Mouse (Mus musculus): ENCODE measurements around the gene Cpne6. TPM values are rescaled to one million over a fixed set of nuclear protein-coding genes. Genes with fewer than 3 reads are reported as not detected.

The Cpne6 gene
- total RNA-seq (2017): not detected in 2 replicates

DNA sequence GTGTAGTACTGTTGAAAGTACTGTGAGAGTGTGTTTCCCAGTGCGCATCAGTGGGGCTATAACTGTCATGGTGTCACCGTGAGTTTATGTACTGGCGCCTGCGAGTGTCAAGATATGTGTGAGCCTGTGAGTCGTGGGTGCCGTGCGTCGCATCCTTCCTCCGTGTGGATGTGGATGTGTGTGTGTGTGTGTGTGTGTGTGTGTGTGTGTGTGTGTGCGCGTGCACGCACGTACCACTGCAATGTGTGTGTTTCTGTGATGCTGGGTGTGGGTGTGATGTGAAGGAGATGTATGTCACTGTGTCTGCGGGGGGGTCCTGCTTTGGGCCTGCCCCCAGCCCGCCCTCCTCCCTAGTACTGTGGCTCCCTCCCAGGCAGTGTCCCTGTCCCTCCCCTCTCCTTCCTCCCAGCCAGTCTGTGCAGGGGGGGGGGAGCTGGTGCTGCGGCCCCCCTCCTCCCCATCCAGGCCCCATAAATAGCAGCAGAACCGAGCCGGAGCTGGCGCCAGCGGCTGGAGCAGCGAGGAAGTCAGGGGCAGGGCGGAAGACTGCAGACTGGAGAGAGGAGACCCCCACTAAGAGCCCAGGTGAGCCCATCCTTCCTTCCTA is at the start of gene Cpne6:
Cpne6 (plus strand) TSS at position 321 of the 607 bp plus-strand sequence.
- ATAC-seq (ENCODE audit: extremely low read depth, insufficient number of reproducible peaks, low FRiP score, poor library complexity, severe bottlenecking): no peak

DNA sequence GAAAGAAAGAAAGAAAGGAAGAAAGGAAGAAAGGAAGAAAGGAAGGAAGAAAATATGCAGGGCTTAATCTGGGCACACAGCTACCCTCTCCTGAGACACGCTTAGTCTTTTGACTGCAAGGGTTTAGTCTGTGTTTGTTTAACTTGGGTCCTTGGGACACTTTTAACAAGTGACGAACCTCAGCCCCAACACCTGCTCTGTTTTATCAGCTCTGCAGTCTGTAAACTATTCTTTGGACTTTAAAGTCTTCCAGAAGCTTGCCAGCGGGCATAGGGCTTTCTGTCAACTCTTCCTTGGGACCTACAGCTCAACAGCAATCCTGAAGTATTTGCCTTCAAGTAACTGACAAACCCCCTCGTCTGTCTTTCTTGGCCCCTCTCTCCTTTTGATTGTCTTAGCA is 48.5 kb upstream of the Cpne6 start:
- no peak for ATAC-seq (ENCODE audit: extremely low read depth, insufficient number of reproducible peaks, low FRiP score, poor library complexity, severe bottlenecking)

DNA sequence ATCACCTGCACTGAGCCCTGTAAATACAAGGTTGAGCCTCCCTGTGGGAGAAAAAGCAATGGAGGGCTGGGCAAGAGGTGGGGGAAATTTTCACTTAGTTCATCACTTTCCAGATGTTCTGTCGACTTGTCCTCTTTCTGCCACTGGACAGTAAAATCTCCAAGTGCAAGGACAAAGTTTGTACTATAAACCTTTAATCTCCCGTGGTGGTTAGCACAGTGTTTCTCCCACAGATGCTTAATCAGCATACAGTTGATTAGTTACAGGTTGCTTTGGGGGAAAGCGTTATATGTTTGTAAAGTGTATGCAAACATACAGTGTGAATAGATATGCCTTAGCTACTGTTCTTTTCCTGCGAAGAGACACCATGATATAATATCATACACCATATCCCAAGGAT is 43.8 kb upstream of the Cpne6 start:
- no peak for ATAC-seq (ENCODE audit: extremely low read depth, insufficient number of reproducible peaks, low FRiP score, poor library complexity, severe bottlenecking)

DNA sequence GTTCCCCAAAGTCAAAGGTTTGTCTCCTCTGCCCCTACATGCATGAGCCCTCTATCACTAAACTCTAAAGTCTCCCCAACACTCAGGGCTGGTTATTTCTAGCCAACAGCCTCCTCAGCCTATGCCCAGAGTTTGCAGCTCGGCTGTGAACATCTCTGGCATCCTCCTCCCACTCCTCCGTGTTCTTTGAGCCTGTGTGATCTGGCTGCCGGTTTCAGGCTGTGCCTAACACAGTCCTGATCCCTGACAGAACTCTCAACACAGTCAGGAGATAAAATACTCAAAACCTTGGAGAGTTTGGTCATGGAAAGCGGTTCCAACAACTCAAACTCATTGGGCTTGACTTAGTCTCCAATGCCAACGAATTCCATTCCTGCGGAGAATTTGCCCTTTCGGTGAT is 43.1 kb upstream of the Cpne6 start:
- ATAC-seq (ENCODE audit: extremely low read depth, insufficient number of reproducible peaks, low FRiP score, poor library complexity, severe bottlenecking): no peak

DNA sequence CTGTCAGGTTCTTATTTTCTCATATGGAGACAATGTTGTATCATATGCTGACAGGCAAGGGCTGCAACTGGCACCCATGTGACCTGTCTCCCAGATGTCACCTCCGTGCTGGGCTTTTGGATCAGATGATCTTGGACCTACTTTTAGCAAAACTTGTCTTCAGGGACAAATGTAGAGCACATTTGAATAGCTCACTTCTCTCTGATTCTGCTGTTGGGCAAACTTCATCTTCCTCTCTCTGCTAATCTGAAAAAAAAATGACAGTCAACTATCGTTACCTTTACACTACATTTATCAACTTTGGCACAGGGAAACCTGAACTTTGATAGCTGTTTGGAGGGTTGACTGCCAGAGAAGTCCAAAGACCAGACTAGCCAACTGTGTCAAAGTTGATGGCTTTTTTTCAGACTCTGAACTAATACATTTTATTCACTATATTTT is 41.9 kb upstream of the Cpne6 start:
- ATAC-seq (ENCODE audit: extremely low read depth, insufficient number of reproducible peaks, low FRiP score, poor library complexity, severe bottlenecking): no peak

DNA sequence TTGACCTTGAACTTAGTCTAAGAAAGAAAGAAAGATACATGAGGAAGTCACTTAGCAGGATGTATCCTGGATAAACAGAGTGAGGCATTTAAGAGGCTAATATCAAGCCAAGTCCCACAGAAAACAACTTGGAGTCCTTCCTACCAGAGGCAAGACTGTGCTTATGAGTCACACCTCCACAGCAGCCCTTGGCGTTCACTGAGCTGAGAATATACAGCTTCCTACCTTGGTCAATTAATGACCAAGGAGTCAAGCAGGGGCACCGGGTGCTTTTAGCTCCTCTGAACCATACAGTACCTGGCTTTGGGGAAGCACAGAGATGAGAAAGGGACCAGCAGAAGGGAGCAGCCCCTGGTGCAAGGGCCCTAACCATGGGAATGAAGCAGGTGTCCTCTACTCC is 41.2 kb upstream of the Cpne6 start:
- ATAC-seq (ENCODE audit: extremely low read depth, insufficient number of reproducible peaks, low FRiP score, poor library complexity, severe bottlenecking): no peak

DNA sequence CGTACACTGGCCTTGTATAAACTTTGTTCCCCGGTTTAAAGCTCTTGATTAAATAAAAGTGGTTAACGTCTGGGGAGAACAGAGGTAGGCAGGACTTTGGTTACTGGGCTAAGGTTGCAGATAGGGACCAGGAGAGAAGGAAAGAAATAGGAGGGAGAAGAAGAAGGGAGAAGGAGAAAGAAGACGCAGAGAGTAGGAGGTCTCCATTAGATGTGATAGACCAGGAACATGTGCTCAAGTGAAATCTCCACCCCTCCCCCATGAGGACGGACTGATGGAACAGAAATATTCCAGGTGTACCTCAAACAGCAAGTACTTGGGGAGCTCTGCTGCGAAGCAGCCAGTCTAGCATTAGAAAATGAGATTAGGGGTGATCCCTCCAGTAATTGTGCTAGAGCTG is 40.4 kb upstream of the Cpne6 start:
- ATAC-seq (ENCODE audit: extremely low read depth, insufficient number of reproducible peaks, low FRiP score, poor library complexity, severe bottlenecking): no peak

DNA sequence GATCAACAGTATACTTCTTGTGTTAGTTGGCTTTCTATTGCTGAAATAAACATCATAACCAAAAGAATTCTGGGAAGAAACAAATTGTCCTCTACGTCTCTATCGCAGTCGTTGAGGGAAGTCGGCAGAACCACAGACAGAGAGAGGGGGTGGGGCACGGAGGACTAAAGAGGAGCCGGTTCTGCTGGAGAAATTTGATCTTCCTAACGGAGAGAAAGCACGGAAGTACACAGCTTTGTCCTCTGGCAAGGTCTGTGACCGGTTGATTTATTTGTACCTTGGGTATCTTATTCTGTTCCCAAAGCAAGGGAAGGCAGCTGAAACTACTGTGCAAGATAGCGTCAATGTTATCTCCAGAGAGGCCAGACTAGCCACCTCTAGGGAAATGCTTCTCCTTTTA is 39.4 kb upstream of the Cpne6 start:
- ATAC-seq (ENCODE audit: extremely low read depth, insufficient number of reproducible peaks, low FRiP score, poor library complexity, severe bottlenecking): no peak

DNA sequence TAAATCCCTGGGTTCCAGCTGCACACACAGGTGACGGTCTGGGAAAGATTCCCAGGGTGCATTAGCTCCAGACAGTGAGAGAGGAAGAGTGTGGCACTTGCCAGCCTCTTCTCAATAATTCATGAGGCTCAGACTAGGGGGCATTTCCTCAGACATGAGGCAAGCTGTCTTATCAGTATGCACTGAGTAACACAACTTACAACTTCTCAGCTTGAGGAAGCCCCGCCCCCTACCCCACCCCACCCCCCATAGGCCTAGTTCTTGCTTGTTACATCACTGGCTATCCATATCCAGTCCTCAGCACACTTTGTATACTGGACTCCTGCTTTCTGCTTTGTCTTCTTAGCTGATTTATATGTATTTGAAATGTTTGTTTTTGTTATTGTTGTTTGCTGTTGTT is 34.6 kb upstream of the Cpne6 start:
- no peak for ATAC-seq (ENCODE audit: extremely low read depth, insufficient number of reproducible peaks, low FRiP score, poor library complexity, severe bottlenecking)

DNA sequence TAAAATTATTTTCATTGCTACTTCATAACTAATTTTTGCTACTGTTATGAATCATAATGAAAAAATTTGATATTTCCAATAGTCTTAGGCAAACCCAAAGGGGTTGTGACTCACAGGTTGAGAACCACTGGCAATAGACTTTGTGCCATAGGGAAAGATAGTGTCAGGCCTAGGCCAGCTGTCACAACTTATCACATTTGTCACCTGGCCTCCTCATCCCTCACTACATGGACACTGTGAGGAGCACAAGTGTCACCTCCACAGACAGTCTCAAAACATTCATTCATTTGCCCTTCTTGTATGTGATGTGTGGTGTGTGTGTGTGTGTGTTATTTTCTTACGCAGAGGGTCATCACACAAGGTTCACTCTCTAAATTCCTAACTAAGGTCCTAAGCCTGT is 32.8 kb upstream of the Cpne6 start:
- no peak for ATAC-seq (ENCODE audit: extremely low read depth, insufficient number of reproducible peaks, low FRiP score, poor library complexity, severe bottlenecking)

DNA sequence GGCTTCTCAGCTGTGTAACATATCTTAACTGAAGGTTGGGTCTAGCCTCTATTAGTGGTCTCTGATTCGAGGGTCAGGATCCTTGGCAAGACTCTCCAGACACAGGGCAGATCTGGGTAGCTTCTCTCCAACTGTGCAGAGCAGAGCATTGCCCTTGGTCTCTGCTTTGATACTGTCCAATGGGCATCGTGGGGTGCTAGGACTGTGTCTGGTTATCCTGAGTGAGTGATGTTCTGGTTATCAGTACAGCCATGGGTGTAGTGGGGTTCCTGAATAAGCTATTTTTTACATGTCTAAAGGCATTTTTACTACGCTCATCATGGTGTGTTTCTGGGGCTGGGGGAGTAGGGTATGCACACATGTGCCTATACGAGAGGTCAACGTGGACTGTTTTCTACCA is 32.4 kb upstream of the Cpne6 start:
- ATAC-seq (ENCODE audit: extremely low read depth, insufficient number of reproducible peaks, low FRiP score, poor library complexity, severe bottlenecking): no peak

DNA sequence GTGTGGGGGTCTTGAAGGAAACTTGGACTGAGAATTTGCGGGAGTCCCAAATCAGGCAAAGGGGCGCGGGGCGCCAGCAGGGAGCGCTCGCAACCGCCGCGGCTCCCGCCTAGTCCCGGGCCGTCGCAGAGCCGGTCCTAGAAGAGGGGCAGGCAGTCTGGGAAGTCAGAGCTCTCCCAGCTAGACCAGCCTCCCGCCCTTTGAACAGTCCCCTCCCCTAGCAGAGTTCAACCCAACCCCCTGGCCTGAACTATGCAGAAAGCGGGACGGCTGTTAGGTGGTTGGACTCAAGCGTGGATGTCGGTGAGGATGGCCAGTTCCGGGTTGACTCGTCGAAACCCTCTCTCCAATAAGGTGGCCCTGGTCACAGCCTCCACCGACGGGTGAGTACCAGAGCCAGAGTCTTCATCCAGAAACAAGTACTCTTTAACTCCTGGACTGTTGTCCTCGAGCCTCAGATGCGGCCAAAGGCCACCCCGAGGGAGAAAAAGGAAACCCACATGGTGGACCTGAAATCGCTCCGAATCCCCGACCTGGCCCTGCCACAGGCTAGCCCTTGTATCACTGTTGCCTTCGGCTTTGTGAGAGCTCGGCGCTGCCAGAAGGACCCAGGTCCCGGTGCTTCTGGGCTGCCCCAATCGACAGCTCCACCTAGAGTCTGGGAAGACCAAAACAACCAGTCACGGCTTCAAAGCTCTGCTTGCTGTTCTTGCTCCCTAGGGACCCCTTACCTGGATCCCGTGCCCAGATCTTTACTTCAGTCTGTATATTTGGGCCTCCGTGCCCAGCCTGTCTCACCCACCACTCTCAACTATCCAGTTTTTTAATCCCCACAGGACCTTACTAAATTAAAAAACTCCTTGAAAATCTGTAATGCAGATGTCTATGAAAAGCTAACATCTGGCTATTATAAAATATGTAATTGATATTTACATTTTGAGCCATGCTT is 31.3 kb upstream of the Cpne6 start, which contains the start of gene Dhrs4:
Dhrs4 (plus strand) TSS at position 108 of the 949 bp plus-strand sequence.
- ATAC-seq (ENCODE audit: extremely low read depth, insufficient number of reproducible peaks, low FRiP score, poor library complexity, severe bottlenecking): peak; percentile 85

DNA sequence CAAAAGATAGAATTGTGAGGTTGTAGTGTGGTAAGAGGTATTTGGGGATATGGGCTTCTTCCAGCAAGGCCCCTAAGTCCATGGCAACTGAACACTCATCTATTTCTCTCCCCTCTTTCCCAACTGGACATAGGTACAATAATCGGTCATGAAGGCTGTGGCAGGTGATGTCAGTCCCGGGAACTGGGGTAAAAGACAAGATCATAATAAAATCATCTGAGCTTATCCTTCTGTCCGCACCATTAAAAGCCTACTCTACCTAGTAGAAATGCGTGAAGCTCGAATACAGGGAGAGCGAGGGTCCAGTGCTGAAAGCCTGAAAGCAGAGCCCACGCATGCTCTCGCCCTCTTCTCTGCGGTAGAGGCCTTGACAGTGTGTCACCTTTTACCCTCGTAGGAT is 30.6 kb upstream of the Cpne6 start:
- ATAC-seq (ENCODE audit: extremely low read depth, insufficient number of reproducible peaks, low FRiP score, poor library complexity, severe bottlenecking): no peak

DNA sequence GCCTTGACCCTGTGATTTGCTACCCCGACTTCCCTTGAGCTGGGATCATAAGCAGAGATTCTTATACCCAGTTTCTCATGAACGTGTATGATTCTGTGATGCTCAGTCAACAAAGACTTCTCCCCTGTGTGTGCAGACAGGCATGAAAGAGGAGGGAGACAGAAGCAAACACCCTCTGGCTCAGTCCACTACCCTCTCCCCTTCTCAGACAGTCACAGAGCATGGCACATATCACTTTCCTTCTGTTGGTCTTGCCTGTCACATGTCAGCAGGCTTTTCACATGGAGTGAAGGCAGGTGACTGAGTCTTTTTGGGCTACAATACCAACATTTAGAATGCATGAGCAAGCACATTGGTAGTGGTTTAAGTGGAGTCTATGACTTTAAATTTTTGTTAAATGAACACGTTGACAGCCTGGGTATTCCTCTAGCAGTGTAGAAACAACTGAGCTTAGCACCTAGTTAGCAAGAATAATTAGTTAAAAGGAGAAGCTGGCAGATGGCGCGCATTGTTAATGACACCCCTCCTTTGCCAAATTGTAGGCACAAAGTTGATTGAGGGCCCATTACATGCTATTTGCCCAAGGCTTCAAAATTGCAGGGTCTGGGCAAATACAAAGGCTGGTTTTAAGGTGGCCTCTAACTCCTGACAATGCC is 25.7 kb upstream of the Cpne6 start:
- no peak for ATAC-seq (ENCODE audit: extremely low read depth, insufficient number of reproducible peaks, low FRiP score, poor library complexity, severe bottlenecking)

DNA sequence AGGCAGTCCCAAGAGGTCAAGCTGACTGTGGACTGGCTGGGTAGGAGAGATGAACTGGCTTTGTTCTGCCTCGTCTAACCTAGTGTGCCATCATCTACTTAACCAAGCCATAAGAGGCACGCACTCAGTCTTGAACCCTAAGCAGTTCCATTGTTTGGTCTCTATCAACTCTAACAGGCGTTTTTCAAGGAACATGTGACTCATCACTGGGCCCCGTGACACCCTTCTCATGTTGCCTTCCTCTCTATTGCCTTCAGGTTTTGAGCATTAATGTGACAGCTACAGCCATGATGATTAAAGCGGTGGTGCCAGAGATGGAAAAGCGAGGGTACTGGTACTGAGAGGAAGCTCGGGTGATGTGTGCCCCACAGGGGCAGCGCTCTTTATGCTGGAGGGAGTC is 23.4 kb upstream of the Cpne6 start:
- ATAC-seq (ENCODE audit: extremely low read depth, insufficient number of reproducible peaks, low FRiP score, poor library complexity, severe bottlenecking): no peak

DNA sequence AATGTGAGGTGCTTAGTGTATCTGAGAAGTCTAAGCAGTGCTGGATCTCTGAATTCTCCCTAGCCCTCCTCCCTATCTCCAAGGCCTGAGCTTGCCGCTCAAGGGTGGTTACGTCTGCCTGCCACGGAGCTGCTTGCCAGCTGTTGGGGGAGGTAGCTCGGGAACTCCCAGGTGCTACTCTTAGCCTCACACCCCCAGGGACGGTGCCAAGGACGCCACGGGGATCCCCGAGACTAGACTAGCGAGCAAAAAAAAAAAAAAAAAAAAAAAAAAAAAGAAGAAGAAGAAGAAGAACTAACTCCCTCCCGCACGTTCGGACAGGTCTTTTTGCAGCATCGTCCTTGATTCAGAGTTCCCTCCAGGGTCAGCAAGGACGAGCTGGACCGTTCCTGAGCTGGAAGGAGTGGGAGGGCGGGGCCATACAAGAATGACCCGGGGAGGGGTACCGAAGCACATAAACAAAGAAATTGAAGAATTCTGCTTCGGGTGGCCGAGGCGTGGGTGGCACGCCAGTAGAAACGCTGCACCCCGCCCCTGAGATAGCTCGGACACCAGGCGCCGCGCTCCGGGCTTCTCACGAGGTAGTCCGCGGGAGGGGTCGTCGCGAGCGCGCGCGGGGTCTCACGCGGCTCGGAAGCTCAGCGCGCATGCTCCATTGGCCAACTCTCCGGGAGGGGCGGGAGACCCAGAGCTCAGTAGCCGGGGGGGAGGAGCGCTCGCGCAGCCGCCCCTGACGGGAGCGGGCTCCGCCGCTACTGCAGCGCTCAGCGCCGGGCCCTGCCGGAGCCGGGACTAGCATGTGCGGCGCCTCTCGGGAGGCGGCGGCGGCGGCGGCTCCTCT is 19.7 kb upstream of the Cpne6 start, which contains the start of gene Carmil3:
Carmil3 (plus strand) TSS at position 291 of the 841 bp plus-strand sequence.
- no peak for ATAC-seq (ENCODE audit: extremely low read depth, insufficient number of reproducible peaks, low FRiP score, poor library complexity, severe bottlenecking)

DNA sequence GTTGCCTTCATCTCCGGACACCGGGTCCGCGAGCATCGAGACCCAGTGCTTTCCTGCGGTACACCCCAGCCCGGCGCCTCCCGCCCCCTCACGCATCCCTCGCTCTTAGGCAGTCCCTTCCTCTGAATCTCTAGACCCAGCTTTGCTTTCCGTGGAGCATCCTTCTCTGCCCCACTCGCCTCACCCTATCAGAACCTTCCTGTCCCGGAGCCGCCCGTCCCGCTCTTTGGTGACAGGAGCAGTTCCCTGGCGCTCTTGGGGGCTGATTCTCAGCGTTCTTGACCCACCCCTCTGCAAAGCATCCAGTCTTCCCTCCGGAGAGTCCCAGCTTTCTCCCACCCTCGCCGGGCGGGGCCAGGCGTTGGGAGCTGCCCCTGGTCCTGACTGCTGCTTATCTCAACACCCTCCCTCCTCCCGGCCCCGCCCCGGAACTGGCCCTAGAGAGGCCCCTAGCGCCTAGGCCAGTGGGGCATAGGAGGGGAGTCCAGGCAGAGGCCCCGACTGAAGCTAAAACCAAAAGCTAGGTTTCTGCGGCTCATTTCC is 18.9 kb upstream of the Cpne6 start:
- ATAC-seq (ENCODE audit: extremely low read depth, insufficient number of reproducible peaks, low FRiP score, poor library complexity, severe bottlenecking): 0 out of 2 replicates have a peak, but pooled peaks have one; percentile 8

DNA sequence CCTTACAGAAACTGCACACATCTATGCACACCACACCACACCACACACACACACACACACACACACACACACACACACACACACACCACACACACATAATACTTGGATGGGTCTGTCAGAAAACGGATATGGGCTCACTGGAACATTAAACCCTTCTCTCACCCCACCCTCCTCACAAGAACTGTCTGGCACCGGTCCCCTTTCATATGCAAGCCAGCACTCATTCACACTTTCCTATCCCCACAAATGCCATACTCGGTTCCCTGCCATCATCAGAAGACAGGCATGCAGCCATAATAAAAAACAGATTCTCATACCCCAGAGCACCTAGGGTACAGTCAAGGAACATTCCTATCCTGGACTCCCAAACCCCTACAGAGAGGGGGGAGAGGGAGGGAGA is 18.1 kb upstream of the Cpne6 start:
- ATAC-seq (ENCODE audit: extremely low read depth, insufficient number of reproducible peaks, low FRiP score, poor library complexity, severe bottlenecking): no peak
